Mouse (Mus musculus) midbrain, embryonic 11.5 days (tissue): ENCODE data around the gene Usp32. TPM values are rescaled to one million over a fixed set of nuclear protein-coding genes. Genes with fewer than 3 reads are reported as not detected.

Experiments used
- ATAC-seq: fragments of 200-750 bp; cut with Nextera tagmentation; 2 replicates; pipeline ENCODE4 v1.8.0; 2017; ENCODE audit warnings: moderate TSS enrichment, moderate library complexity; ENCODE audit not compliant: low FRiP score
- DNase-seq: peaks from one replicate; pipeline ENCODE4 v3.0.0; 2015; ENCODE audit warnings: low spot score; ENCODE audit errors: missing footprints
- H3K27ac ChIP-seq: fragments of 300-500 bp; sonication (generic); 2 replicates; pipeline ENCODE4 v1.5.1; 2014; ENCODE audit warnings: low read depth, low read length
- H3K27me3 ChIP-seq: fragments of 300-500 bp; sonication (generic); 2 replicates; pipeline ENCODE4 v1.6.1; 2014; ENCODE audit warnings: mild to moderate bottlenecking, low read length, moderate library complexity, mixed read lengths; ENCODE audit not compliant: control insufficient read depth, insufficient read depth
- H3K36me3 ChIP-seq: fragments of 300-500 bp; sonication (generic); 2 replicates; pipeline ENCODE4 v1.6.1; 2014; ENCODE audit warnings: mild to moderate bottlenecking, low read length, moderate library complexity, mixed read lengths; ENCODE audit not compliant: control insufficient read depth, insufficient read depth
- H3K4me1 ChIP-seq: fragments of 300-500 bp; sonication (generic); 2 replicates; pipeline ENCODE4 v1.6.1; 2014; ENCODE audit warnings: low read length; ENCODE audit not compliant: control insufficient read depth, insufficient read depth
- H3K4me2 ChIP-seq: fragments of 300-500 bp; sonication (generic); 2 replicates; pipeline ENCODE4 v1.6.1; 2014; ENCODE audit warnings: mild to moderate bottlenecking, moderate library complexity
- H3K4me3 ChIP-seq: fragments of 300-500 bp; sonication (generic); 2 replicates; pipeline ENCODE4 v1.5.1; 2014; ENCODE audit warnings: low read depth, low read length
- H3K9ac ChIP-seq: fragments of 300-500 bp; sonication (generic); 2 replicates; pipeline ENCODE4 v1.6.1; 2014; ENCODE audit warnings: low read length
- H3K9me3 ChIP-seq: fragments of 300-500 bp; sonication (generic); 2 replicates; pipeline ENCODE4 v1.6.1; 2016; ENCODE audit warnings: low read length; ENCODE audit not compliant: control insufficient read depth
- WGBS: fragments of 180-500 bp; shearing (Covaris S2); extraction: QIAGEN DNeasy Blood & Tissue Kit; methylation state at CpG from one replicate; pipeline ENCODE4 v1.1.7; 2014; 5-methylcytosine and 5-hydroxymethylcytosine counted together
- polyA plus RNA-seq: library from polyadenylated mRNA; unstranded; fragments of >200 nt; fragmentation: Nextera tagmentation; extraction: Ambion mirVana; gene quantifications from 2 replicates; pipeline ENCODE4 v1.2.1, GENCODE M21; 2014

Gene Usp32
- polyA plus RNA-seq, 1 experiment from 2014 or later: 8.1 TPM

- Histone ChIP-seq H3K36me3 (no peaks in the 10 kb centered on the region), H3K27me3 (peaks cover 11% of the 10 kb centered on the region), H3K27ac (no peak overlapping the region), H3K4me1 (peaks cover 25% of the 10 kb centered on the region), H3K4me2 (no peak overlapping the region), H3K4me3 (no peak overlapping the region), H3K9me3 (no peaks in the 10 kb centered on the region), H3K9ac (no peak overlapping the region)
- no peak for DNase-seq
- WGBS: 87% methylated on average over 3 of the region's 3 CpGs
- no peak for ATAC-seq
Observed at GRCm38 (mm10) chr11:84963556-84963955, 176.4 kb downstream of the Usp32 start.

- H3K27me3 ChIP-seq: peaks cover 22% of the 10 kb centered on the region
- H3K9me3 ChIP-seq: no peaks in the 10 kb centered on the region
- no peaks in the 10 kb centered on the region for H3K36me3 ChIP-seq
- no peak overlapping the region for H3K4me3 ChIP-seq
- 87% methylated on average over 4 of the region's 4 CpGs for WGBS
- no peak overlapping the region for H3K9ac ChIP-seq
- no peak overlapping the region for H3K4me2 ChIP-seq
- ATAC-seq: no peak
- no peak overlapping the region for H3K27ac ChIP-seq
- DNase-seq: no peak
- peaks cover 25% of the 10 kb centered on the region for H3K4me1 ChIP-seq
Observed at GRCm38 (mm10) chr11:84962536-84962935, 177.4 kb downstream of the Usp32 start.

GRCm38 (mm10) chr11:84961571-84961970 lies 178.4 kb downstream of the Usp32 start:
- no peak overlapping the region for H3K27ac ChIP-seq
- ATAC-seq: no peak
- H3K27me3 ChIP-seq: peaks cover 30% of the 10 kb centered on the region
- H3K36me3 ChIP-seq: no peaks in the 10 kb centered on the region
- H3K4me1 ChIP-seq: peaks cover 18% of the 10 kb centered on the region
- no peak overlapping the region for H3K4me2 ChIP-seq
- H3K9me3 ChIP-seq: no peaks in the 10 kb centered on the region
- no peak overlapping the region for H3K4me3 ChIP-seq
- 82% methylated on average over 4 of the region's 4 CpGs for WGBS
- no peak overlapping the region for H3K9ac ChIP-seq
- DNase-seq: no peak

GRCm38 (mm10) chr11:84960780-84961179 lies 179.2 kb downstream of the Usp32 start:
- Histone ChIP-seq H3K27ac (no peak overlapping the region), H3K36me3 (no peaks in the 10 kb centered on the region), H3K27me3 (peaks cover 30% of the 10 kb centered on the region), H3K9ac (no peak overlapping the region), H3K9me3 (no peaks in the 10 kb centered on the region), H3K4me3 (no peak overlapping the region), H3K4me1 (peaks cover 18% of the 10 kb centered on the region), H3K4me2 (no peak overlapping the region)
- 58% methylated on average over 6 of the region's 6 CpGs for WGBS
- ATAC-seq (no peak), DNase-seq (peak; percentile 35)

GRCm38 (mm10) chr11:84960291-84960690 lies 179.7 kb downstream of the Usp32 start:
- WGBS: 36% methylated on average over 3 of the region's 3 CpGs
- Histone ChIP-seq H3K27ac (no peak overlapping the region), H3K36me3 (no peaks in the 10 kb centered on the region), H3K27me3 (peaks cover 30% of the 10 kb centered on the region), H3K4me2 (no peak overlapping the region), H3K9ac (peak overlapping the region; percentile 28; the same call in 1 of the 2 replicates), H3K4me1 (peaks cover 18% of the 10 kb centered on the region), H3K4me3 (no peak overlapping the region), H3K9me3 (no peaks in the 10 kb centered on the region)
- ATAC-seq (no peak), DNase-seq (peak; percentile 89)

- H3K9me3 ChIP-seq: no peaks in the 10 kb centered on the region
- DNase-seq (peak; percentile 91), ATAC-seq (no peak)
- no peak overlapping the region for H3K27ac ChIP-seq
- no peaks in the 10 kb centered on the region for H3K36me3 ChIP-seq
- H3K4me3 ChIP-seq: no peak overlapping the region
- under 1% methylated on average over 9 of the region's 9 CpGs for WGBS
- H3K4me2 ChIP-seq: peak overlapping the region; percentile 15; the same call in 1 of the 2 replicates
- peaks cover 18% of the 10 kb centered on the region for H3K4me1 ChIP-seq
- H3K27me3 ChIP-seq: peaks cover 30% of the 10 kb centered on the region
- peak overlapping the region; percentile 28; the same call in 1 of the 2 replicates for H3K9ac ChIP-seq
Observed at GRCm38 (mm10) chr11:84959701-84960181, 180.2 kb downstream of the Usp32 start.

- H3K4me1 ChIP-seq: peaks cover 18% of the 10 kb centered on the region
- H3K27ac ChIP-seq: no peak overlapping the region
- WGBS: 15% methylated on average over 5 of the region's 5 CpGs
- no peak for ATAC-seq
- H3K9ac ChIP-seq: no peak overlapping the region
- H3K9me3 ChIP-seq: no peaks in the 10 kb centered on the region
- no peaks in the 10 kb centered on the region for H3K36me3 ChIP-seq
- no peak overlapping the region for H3K4me3 ChIP-seq
- peaks cover 30% of the 10 kb centered on the region for H3K27me3 ChIP-seq
- H3K4me2 ChIP-seq: no peak overlapping the region
- no peak for DNase-seq
Observed at GRCm38 (mm10) chr11:84959181-84959580, 180.8 kb downstream of the Usp32 start.

GRCm38 (mm10) chr11:84958271-84958630 lies 181.7 kb downstream of the Usp32 start:
- H3K27ac ChIP-seq: no peak overlapping the region
- DNase-seq (no peak), ATAC-seq (no peak)
- peaks cover 18% of the 10 kb centered on the region for H3K4me1 ChIP-seq
- peaks cover 30% of the 10 kb centered on the region for H3K27me3 ChIP-seq
- no peaks in the 10 kb centered on the region for H3K9me3 ChIP-seq
- peak overlapping the region; percentile 28 for H3K4me3 ChIP-seq
- under 1% methylated on average over 11 of the region's 11 CpGs for WGBS
- no peak overlapping the region; the same call in 1 of the 2 replicates for H3K9ac ChIP-seq
- peak overlapping the region; percentile 52 for H3K4me2 ChIP-seq
- no peaks in the 10 kb centered on the region for H3K36me3 ChIP-seq

GRCm38 (mm10) chr11:84957591-84958270 lies 182.2 kb downstream of the Usp32 start, which contains the start of gene Car4:
Car4 (plus strand) TSS chr11:84957786.
- peak; percentile 95 for DNase-seq
- peaks cover 30% of the 10 kb centered on the region for H3K27me3 ChIP-seq
- H3K4me3 ChIP-seq: peak within 1 kb of the TSS; percentile 28
- H3K36me3 ChIP-seq: no peaks in the 10 kb centered on the region
- H3K9ac ChIP-seq: peak within 1 kb of the TSS; percentile 29; the same call in 1 of the 2 replicates
- no peaks in the 10 kb centered on the region for H3K9me3 ChIP-seq
- H3K4me2 ChIP-seq: peak within 1 kb of the TSS; percentile 52
- H3K4me1 ChIP-seq: peaks cover 18% of the 10 kb centered on the region
- no peak within 1 kb of the TSS for H3K27ac ChIP-seq
- under 1% methylated on average over 49 of the region's 49 CpGs for WGBS
- ATAC-seq: 0 out of 2 replicates have a peak, but pooled peaks have one; percentile 27
